Mouse (Mus musculus): ENCODE results near the gene Shbg.

Shbg gene

DNA sequence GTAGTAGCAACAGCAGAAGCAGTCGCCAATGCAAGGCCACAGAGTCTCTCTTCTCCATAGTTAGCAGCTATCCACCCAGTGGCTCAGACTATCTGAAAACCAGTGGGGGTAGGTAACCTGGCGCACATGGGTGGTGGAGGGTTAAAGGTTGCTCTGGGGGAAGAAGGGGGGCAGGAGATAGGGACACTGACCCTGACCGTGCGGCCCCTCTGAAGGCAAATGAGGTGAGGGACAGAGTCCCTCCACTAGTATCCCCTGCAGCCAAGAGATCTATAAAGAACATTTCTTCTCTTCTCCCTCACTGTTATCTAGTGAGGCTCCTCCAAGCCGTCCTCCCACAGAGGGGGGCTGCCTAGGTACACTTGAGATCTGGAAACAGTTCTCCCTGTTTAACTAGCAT lies at the start of gene Shbg:
TSS of gene Shbg (minus strand) at position 101 of the 400 bp plus-strand sequence.
- no peak for DNase-seq (ENCODE audit: low read depth, low spot score)

DNA sequence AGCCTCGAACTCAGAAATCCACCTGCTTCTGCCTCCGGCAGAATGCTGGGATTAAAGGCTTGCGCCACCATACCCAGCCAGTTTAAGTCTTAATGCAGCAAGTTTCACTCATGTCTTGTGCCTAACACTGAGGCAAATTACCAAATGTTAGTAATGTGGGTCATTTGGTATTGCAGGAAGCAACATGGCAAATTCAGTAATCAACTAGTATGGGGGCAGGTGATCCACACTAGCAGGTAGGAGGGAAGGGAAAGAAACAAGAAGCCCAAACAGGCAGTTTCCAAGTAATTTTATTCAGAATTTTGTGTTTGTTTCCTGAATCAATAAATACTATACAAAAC lies 48.9 kb upstream of the Shbg start:
- DNase-seq (ENCODE audit: low read depth, low spot score): no peak

DNA sequence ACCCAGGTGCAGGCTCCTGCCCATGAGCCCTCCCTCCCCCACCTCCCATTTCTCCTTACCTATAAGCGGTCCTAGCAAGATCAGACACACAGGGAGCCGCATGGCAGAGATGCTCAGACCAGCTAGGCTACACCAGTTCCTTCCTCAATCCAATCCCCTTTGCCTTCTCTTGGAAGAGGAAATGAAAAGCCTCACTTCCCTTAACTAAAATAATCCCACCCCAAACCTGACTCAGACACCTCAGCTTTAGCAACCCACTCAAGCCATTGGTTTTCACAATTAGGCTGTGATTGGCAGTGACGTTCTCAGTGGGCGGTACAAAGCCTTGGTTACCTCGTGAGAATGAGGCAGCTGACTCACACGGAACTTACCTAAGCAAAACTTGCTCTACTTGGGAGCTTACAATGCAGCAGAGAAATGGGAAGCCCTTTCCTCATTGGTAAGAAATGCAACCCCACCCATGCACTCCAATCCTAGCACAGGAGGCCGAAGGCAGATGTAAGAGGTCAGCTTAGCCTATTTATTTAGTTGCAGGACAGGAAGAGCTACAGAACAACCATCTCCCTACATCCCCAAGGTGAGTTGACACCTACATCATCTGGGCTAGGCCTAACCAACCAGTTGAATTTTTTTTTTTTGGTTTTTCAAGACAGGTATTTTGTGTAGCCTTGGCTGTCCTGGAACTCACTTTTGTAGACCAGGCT lies 48.4 kb upstream of the Shbg start, which contains the start of gene Cd68:
TSS of gene Cd68 (minus strand) at position 193 of the 704 bp plus-strand sequence.
- DNase-seq (ENCODE audit: low read depth, low spot score): peak; percentile 88

DNA sequence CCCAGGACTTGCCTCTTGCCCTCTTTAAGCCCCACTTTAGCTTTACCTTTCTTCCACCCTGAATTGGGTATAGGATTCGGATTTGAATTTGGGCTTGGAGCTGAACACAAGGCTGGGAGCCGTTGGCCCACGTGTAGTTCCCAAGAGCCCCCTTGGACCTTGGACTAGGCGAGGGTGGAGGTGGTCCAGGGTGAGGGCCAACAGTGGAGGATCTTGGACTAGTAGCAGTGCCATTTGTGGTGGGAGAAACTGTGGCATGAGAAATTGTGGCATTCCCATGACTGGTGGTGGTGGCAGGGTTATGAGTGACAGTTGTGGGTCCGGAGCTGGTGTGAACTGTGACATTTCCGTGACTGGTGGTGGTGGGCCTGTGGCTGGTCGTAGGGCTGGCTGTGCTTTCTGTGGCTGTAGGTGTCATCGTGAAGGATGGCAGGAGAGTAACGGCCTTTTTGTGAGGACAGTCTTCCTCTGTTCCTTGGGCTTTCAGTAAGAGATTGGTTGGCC lies 47.8 kb upstream of the Shbg start:
- no peak for DNase-seq (ENCODE audit: low read depth, low spot score)

DNA sequence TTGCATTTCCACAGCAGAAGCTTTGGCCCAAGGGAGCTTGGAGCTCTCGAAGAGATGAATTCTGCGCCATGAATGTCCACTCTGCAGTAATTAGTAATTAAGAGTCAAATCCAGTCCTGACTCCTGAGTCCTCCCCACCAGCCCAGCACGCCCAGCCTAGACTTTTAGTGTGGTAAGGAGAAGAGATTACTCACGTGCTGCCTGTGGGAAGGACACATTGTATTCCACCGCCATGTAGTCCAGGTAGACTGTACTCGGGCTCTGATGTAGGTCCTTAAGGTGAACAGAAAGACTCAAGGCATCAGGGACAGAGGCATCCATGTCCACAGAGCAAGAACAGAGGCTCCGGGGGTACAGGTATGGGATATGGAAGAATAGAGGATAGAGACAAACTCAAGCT lies 47.1 kb upstream of the Shbg start:
- no peak for DNase-seq (ENCODE audit: low read depth, low spot score)

DNA sequence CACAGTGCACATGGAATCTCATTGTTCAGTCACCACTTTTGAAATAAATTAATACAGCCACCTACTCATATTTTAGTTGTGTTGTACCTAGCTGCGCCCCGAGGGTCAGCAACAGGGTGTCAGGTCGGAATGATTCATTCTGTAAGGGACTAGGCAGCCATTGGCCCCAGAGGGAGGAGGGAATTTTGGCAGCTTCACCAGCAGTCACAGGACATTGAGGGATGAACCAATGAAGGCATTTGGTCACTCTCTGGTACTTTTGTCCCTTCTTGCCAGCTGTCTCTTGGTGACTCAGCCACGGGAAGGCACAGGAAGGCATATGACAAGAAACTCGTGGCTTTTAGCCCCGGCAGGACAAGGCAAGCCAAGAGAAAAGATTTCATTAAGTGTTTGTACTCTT lies 46.1 kb upstream of the Shbg start:
- peak; percentile 57 for DNase-seq (ENCODE audit: low read depth, low spot score)

DNA sequence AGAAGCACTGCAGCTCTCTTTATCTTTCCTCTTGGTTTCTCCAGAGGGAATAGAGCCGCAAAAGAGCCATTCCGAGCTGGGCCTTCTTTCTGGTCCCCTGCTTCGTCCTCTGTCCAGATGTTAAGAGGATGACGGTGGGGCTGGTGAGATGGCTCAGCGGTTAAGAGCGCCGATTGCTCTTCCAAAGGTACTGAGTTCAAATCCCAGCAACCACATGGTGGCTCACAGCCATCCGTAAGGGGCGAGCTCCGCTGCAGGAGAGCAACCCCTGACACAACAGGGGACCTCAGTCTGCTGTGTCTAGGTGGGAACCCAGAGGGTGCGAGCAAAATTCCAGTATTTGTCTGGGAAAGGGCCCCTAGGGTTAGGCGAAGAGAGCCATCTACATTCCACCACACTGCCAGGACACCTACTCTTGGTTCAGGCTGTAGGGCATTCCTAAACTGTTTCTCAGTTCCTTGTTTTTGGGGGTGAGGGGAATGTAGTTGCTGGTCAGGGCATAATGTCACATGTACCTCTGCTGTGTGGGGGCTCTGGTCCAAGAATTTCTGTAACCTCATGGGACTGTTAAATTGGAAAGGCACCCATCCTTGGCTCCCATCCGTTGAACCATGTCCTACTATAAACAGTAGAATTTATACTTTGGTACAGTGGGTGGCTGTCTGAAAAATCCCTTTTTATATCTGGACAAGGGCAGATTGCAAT lies 45.4 kb upstream of the Shbg start:
- no peak for DNase-seq (ENCODE audit: low read depth, low spot score)

DNA sequence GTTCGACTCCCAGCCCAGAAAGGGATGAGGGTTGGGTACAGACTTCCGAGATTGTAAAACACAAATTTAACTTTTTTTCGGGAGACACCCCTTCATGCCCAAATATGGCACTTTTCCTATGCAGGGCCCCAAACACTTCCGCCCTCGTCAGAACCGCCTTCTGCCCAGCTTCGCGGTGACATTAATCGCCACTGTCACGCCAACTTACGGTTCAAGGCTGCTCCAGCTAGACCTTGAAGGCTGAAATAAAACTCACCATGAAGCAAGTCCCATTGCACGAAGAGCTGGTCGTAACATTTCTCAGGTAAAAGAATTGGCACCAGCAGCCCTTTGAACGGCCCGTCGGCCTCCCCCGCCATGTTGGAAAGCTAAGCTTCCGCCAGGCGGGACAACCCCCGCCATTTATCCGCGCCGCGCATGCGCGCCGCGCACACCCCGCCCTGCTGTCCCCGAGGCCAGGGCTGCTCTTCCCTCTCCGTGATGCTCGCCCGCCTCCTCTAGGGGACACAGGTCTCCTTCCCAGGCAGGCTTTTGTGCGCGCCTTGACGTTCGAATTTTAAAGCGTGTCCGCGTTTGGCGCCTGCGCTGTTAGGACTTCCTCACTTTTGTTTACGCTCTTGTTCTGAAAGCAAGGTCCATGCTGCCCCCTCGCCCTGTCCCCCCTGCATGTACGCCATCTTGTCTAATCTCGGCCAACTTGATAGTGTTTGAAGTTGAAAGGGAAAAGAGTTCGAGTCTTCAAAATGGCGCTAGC lies 44.7 kb upstream of the Shbg start, which contains the start of gene Mpdu1:
TSS of gene Mpdu1 (minus strand) at position 430 of the 754 bp plus-strand sequence.
- DNase-seq (ENCODE audit: low read depth, low spot score): peak; percentile 95

DNA sequence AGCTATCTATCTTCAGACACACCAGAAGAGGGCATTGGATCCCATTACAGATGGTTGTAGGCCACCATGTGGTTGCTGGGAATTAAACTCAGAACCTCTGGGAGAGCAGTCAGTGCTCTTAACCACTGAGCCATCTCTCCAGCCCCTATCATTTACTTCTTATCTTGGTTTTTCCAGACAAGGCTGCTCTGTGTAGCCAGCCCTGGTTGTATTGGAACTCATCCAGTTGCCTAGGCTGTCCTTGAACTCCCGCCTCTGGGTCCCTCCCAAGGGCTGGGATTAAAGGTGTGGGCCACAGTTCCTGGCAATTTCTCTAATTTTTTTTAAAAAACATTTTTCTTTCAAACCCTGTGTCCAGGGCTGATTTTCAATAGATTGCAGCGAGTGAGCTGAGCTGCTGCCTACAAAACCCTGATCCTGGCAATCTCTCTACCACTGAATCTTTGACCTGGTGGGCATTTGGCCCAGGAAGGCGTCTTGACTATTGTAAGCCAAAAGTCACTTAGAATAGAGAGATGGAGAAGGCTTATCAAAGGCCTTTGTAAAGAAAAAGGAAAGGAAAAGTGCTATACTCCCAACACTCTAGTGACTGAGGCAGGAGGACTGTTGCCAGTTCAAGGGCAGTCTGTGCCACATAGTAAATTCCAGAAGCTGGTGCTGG lies 43.6 kb upstream of the Shbg start:
- peak; percentile 60 for DNase-seq (ENCODE audit: low read depth, low spot score)

DNA sequence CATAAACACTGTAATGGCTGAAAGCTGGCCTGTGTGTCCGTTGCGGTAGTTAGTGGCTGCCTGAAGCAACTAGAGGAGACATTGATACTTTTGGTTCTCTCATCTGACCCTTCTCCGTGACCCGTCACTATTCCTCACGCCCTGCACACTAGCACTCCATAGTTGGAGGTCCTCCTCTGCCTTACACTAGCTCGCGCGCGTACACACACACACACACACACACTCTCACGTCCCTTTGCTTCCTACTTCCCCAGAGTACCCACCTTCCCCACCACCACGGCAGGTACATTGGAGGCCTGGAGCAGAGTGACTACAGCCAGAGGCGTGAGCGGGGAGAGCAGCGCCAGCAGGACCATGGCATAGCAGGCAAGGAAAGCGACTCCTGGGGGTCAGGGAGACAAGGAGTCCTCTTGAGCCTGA lies 39.8 kb upstream of the Shbg start:
- no peak for DNase-seq (ENCODE audit: low read depth, low spot score)

DNA sequence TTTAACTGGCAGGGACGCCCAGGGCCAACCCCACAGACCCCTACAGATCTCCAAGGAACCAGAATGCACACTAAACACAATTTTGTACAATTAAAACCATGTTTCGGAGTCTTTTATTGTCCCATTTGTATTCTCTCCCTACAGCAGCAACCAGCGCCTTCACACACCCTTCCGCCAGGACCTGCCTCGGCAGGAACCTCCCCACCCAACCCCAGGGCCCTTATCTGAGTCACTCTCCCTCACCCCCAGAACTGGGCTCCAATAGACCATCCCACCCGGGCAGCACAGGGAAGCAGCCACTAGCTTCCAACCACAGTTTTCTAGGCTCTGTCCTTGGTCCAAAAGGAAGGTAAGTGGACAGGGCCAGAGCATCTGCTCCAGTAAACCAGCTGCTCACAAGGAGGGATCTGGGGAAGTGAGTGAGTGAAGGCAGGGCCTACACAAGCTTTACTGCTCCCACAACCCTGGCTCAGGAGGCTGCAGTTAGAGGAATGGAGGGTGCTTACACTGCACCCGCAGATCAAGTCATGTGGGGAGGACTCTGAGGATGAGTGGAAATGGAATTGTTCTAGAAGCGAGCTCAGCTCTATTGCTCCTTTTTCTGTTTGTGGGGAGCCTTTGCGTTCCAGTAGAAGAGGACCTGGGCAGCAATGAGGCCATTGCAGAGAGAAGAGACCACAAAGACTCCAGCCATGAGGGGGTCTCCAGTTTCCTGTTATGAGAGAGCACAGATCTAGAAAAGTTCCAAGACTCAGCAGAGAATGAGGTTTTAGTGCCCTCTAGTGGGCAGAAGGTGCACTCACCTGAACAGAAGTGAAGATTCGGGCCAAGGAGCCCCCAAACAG lies 39.1 kb upstream of the Shbg start:
- peak; percentile 73 for DNase-seq (ENCODE audit: low read depth, low spot score)

DNA sequence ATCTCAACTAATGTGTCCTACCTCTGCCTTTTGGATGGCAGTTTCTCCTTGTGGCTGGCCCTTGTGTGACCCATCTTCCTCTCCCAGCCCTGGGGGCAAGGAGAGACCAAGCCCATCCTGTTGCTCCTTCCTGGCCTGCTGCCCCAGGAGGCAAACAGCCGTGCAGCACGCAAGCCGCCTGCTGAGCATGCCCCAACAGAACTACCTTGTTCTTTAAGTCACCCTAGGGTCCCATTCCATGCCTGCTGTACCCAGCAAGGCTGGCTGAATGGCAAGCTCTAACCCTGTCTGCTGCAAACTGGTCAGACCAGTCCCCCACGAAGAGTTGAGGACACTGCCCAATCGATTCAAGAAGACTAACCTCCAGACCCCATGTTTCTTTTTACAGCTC lies 38.4 kb upstream of the Shbg start:
- DNase-seq (ENCODE audit: low read depth, low spot score): no peak

DNA sequence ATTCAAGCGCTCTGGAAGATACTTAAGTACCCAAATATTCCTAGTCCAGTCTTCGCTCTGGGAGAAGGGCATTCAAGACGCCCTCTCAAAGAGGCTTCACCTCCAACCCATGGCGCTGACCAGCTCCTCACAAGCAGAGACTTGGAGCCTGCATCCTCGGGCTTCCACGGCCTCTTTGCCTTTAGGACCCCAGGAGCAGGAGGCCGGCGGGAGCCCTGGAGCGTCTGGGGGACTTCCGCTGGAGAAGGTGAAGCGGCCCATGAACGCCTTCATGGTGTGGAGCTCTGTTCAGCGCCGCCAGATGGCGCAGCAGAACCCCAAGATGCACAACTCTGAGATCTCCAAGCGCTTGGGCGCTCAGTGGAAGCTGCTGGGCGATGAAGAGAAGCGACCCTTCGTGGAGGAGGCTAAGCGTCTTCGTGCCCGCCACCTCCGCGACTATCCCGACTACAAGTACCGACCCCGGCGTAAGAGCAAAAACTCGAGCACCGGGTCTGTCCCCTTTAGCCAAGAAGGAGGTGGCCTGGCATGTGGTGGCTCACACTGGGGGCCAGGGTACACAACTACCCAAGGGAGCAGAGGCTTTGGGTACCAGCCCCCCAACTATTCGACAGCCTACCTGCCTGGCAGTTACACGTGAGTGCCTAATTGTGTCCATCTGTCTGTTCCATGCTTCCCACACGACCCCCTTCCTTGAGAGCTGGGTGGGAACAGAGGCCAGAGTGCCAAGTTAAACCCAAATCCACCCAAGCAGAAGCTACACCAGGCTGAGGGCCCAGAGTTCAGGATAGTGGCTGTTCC lies 37.8 kb upstream of the Shbg start, which contains the start of gene Sox15:
TSS of gene Sox15 (plus strand) at position 51 of the 801 bp plus-strand sequence.
- DNase-seq (ENCODE audit: low read depth, low spot score): no peak

DNA sequence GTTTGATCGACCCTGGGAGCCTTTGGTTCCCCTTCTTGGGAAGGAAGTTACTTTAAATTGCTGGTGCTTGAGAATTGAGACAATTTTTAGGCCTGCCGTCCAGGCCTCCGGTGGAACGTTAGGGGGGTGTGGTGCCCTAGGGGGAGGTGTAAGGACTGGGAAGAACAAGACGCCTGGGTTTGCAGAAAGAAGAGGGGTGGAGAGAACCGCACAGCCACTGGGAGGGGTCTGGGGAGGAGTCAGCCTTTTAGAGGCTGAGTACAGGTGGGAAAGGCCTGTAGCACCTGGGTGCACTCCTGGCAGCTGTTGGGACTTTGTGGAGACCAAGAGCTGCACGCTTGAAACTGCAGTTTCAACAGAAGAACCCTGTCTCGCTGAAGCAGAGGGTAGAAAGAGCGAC lies 37.1 kb upstream of the Shbg start:
- no peak for DNase-seq (ENCODE audit: low read depth, low spot score)

DNA sequence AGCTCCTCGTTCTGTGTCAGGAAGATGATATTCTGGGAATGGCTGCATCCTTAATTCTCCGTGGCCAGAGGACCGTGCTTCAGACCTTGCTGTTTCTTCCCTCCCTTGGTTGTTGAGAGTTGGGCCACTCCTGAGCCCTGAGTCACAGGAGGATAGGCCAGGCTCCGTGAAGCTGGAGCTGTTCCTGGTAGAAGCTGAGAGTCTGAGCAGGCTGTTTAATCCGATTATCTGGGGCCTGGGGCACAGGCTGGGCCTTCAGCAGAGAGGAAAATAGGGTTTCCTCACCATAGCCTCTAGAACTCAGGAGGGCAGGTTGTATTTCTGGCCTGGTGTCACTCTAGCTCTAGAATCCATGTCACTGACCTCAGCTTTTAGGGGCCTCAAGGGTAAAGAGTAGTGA lies 35.7 kb upstream of the Shbg start:
- DNase-seq (ENCODE audit: low read depth, low spot score): no peak

DNA sequence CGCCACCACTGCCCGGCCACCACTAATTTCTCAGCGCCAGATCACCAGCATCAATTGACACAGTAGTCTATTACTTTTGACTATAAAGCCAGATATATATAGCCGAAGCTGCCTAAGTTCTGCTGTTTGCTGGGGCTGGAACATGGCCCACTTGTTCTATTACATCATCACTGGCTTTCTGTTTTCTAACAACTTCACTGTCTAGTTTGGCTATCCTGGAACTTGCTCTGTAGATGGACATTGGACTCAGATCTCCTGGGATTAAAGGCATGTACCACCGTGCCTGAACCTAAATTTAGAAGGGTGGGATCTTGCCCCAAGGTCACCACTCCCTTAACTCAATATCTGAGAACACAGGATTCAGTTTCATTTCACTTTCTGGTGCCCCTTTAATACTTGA lies 28.2 kb upstream of the Shbg start:
- DNase-seq (ENCODE audit: low read depth, low spot score): no peak

DNA sequence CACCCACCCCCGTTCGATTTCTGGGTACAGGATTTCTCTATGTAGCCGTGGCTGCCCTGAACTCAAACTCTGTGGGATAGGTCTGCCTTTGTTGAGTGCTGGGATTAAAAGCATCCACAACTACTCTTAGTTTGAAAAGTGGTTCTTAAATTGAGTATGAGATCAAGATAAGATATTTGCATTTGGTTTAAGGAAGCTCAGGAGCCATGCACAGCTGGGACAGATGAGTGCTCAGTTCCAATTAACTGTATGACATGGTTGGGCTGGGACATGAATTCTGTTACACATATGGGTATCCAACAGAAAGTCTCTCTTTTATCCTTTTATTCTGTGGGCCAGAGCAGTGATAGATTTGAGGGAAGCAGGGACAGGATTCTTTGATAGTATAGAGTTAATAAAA lies 17.8 kb upstream of the Shbg start:
- DNase-seq (ENCODE audit: low read depth, low spot score): no peak

DNA sequence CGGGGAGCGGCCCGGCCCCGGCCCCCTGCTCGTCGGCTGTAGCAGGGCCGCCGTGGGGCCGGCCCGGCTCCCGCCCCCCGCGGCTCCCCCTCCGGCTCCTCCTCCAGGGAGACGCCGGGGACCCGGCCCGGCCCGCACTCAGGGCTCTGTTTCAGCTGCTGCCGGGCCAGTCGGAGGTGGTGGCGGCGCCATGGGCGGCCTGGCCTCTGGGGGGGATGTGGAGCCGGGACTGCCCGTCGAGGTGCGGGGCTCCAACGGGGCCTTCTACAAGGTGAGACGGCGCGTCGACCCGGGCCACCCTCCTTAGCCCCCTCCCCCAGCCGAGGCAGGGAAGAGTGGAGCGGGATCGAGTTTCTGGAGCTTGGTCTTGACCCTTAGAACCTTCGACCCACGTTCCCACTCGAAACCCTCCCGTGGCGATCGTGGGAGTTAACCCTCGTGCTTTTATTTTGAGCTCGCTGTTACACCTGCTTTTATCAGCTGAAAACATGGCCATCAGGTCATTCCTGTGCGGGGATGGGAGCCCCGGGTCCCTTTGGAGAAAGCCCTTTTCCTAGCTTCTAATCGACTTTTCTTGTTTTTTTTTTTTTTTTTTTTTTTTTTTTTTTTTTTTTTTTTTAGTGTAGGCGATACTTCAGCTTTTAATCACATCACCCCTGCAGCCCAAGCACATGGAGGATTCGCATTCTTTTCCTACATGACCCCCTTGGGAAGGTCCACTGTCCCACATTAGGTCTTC lies 15.6 kb upstream of the Shbg start:
- DNase-seq (ENCODE audit: low read depth, low spot score): peak; percentile 31
